8 mouse cellular contexts compared by ENCODE assay signal in genomic region chr4:40936175-40936839, GRCm38 (mm10). TPM values are rescaled to one million over a fixed set of nuclear protein-coding genes. Genes with fewer than 3 reads are reported as not detected.
A peak's percentile ranks its signal among the peaks of the same experiment; 100 is the strongest.
DNase-seq lines count a peak whose midpoint lies in the region; ATAC-seq lines count a peak whose summit lies in the region.

No protein-coding gene starts in this region.

- DNase-seq in cerebellum, adult 11-12 months: peak; percentile 37
- no peak for DNase-seq in cerebellum, adult 8-10 months
- DNase-seq in ovary, adult 18-20 months (ENCODE audit: low spot score): peak; percentile 21
- DNase-seq in ovary, postnatal 10 days (ENCODE audit: low spot score): no peak
- DNase-seq in layer of hippocampus, adult 11-12 months (ENCODE audit: low spot score): peak; percentile 63
- DNase-seq in lung, postnatal 36 days: peak; percentile 61
- DNase-seq in testis, postnatal 14 days (ENCODE audit: low spot score): no peak

- no peak for ATAC-seq in granulocyte monocyte progenitor cell, adult 5-6 weeks (replicated peaks; ENCODE audit: poor library complexity, severe bottlenecking)

RNA-seq across cellular contexts. Expression of gene Bag1, which starts 11.8 kb away (rescaled TPM):
- 135 and 146 TPM in 2 replicates for total RNA-seq in granulocyte monocyte progenitor cell, adult 5-6 weeks (2014; fragmentation: Nextera tagmentation)
- total RNA-seq in granulocyte monocyte progenitor cell, adult 5-6 weeks (2017): 325 and 367 TPM in 2 replicates

RNA-seq across cellular contexts. Expression of gene Chmp5, which starts 11.9 kb away (rescaled TPM):
- total RNA-seq in granulocyte monocyte progenitor cell, adult 5-6 weeks (2014; fragmentation: Nextera tagmentation): 29.9 and 35.6 TPM in 2 replicates
- 57.8 and 87.8 TPM in 2 replicates for total RNA-seq in granulocyte monocyte progenitor cell, adult 5-6 weeks (2017)

RNA-seq across cellular contexts. Expression of gene Spink4, which starts 16.5 kb away (rescaled TPM):
- total RNA-seq in granulocyte monocyte progenitor cell, adult 5-6 weeks (2014; fragmentation: Nextera tagmentation): not detected in 2 replicates
- not detected in 2 replicates for total RNA-seq in granulocyte monocyte progenitor cell, adult 5-6 weeks (2017)

RNA-seq across cellular contexts. Expression of gene Nfx1, which starts 34.4 kb away (rescaled TPM):
- 60.0 and 67.3 TPM in 2 replicates for total RNA-seq in granulocyte monocyte progenitor cell, adult 5-6 weeks (2014; fragmentation: Nextera tagmentation)
- total RNA-seq in granulocyte monocyte progenitor cell, adult 5-6 weeks (2017): 63.7 and 66.7 TPM in 2 replicates

Comparison
In these comparisons a context has a peak if more than half of its experiments do, and no peak if none do; other contexts are left out.
1. DNase-seq: peak in cerebellum, adult 11-12 months (single experiment), ovary, adult 18-20 months (single experiment), layer of hippocampus, adult 11-12 months (single experiment) and lung, postnatal 36 days (single experiment); none in cerebellum, adult 8-10 months (single experiment), ovary, postnatal 10 days (single experiment) and testis, postnatal 14 days (single experiment).